Mouse (Mus musculus): ENCODE data around the gene Ckm. TPM values are rescaled to one million over a fixed set of nuclear protein-coding genes. Genes with fewer than 3 reads are reported as not detected.

The Ckm gene
- polyA plus RNA-seq, 1 experiment from 2014 or later, result 42.1 TPM

DNA sequence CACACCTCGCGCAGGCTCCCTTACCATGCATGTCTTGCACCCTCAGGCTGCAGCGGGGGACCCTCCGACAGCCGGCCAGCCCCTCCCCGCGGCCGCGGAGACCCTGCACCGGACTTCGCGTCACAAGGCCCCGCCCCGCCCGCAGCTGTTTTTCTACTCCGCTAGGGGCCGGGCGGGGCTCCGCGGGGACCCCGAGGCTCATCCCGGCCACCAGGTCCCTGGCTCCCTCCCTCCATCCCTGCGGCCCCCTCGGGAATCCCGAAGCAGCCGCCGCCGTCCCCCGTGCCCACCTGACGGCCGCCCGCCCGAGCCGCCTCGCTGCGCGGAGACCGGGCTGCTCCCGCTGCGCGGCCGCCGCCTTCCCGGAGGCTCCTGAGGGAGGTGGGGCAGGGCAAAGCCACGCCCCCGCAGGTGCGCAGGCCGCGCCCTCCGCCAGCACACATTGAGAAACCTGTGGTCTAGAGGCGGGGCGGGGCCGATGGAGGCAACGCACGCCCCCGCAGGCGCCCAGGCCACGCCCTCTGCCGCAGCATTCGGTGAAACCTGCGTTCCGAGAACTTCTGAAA, 762 bp upstream of the Ckm start, which contains the start of gene Klc3:
Gene Klc3 (minus strand): TSS at position 374 of the 566 bp plus-strand sequence.
- H3K36me3 ChIP-seq (ENCODE audit: control insufficient read depth, insufficient read depth, low read length), result no peaks in the 10 kb centered on the region
- under 1% methylated on average over 56 of the region's 62 CpGs for WGBS
- H3K9ac ChIP-seq (ENCODE audit: low read length), result peak within 1 kb of the TSS; percentile 62
- H3K27ac ChIP-seq (replicated peaks), result no peak within 1 kb of the TSS
- no peaks in the 10 kb centered on the region; the same call in 1 of the 2 replicates for H3K27me3 ChIP-seq (ENCODE audit: control insufficient read depth, insufficient read depth, low read length)
- no peaks in the 10 kb centered on the region for H3K4me1 ChIP-seq (replicated peaks; ENCODE audit: control insufficient read depth, insufficient read depth)
- peak within 1 kb of the TSS; percentile 53 for H3K4me3 ChIP-seq (ENCODE audit: low read depth, low read length)
- TF ChIP-seq EP300 (optimal IDR thresholded peaks at IDR 0.05), result no peak
- no peak for TF ChIP-seq CTCF (IDR thresholded peaks at IDR 0.05; ENCODE audit: low read depth)
- ATAC-seq (ENCODE audit: low FRiP score, low TSS enrichment) (peak; percentile 84), DNase-seq (ENCODE audit: low spot score) (peak; percentile 92)
- no peaks in the 10 kb centered on the region for H3K9me3 ChIP-seq (ENCODE audit: control insufficient read depth, low read length)
- peak within 1 kb of the TSS; percentile 95 for H3K4me2 ChIP-seq (replicated peaks; ENCODE audit: low read depth)

DNA sequence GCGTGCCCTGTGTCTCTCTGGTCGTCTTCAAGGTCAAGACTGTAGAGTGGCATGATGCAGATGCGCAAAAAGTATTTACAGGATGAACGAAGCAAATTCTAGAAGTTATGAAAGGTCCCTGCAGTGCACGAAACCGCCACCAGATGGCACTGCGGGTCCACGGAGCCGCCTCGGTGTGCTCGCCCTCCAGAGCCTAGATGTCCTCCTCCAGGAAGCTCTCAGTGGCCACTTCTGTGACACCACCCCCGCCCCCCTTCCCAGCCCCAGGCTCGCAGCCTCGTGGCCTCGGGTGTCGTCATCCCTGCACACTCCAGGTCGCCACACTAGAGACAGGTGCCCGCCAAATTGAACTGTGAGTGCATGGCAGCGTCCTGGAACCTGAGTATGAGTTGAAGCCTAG, 841 bp downstream of the Ckm start:
- TF ChIP-seq EP300 (optimal IDR thresholded peaks at IDR 0.05) (no peak), CTCF (IDR thresholded peaks at IDR 0.05; ENCODE audit: low read depth) (peak; percentile 97)
- no peak overlapping the region for H3K27ac ChIP-seq (replicated peaks)
- H3K4me1 ChIP-seq (replicated peaks; ENCODE audit: control insufficient read depth, insufficient read depth), result no peaks in the 10 kb centered on the region
- no peak overlapping the region for H3K9ac ChIP-seq (ENCODE audit: low read length)
- H3K4me2 ChIP-seq (replicated peaks; ENCODE audit: low read depth), result peak overlapping the region; percentile 23; the same call in 1 of the 2 replicates
- no peaks in the 10 kb centered on the region for H3K36me3 ChIP-seq (ENCODE audit: control insufficient read depth, insufficient read depth, low read length)
- DNase-seq (ENCODE audit: low spot score), result peak; percentile 87
- ATAC-seq (ENCODE audit: low FRiP score, low TSS enrichment), result peak; percentile 43
- no peak overlapping the region for H3K4me3 ChIP-seq (ENCODE audit: low read depth, low read length)
- H3K9me3 ChIP-seq (ENCODE audit: control insufficient read depth, low read length), result no peaks in the 10 kb centered on the region
- 3% methylated on average over 19 of the region's 19 CpGs for WGBS
- H3K27me3 ChIP-seq (ENCODE audit: control insufficient read depth, insufficient read depth, low read length), result no peaks in the 10 kb centered on the region; the same call in 1 of the 2 replicates

DNA sequence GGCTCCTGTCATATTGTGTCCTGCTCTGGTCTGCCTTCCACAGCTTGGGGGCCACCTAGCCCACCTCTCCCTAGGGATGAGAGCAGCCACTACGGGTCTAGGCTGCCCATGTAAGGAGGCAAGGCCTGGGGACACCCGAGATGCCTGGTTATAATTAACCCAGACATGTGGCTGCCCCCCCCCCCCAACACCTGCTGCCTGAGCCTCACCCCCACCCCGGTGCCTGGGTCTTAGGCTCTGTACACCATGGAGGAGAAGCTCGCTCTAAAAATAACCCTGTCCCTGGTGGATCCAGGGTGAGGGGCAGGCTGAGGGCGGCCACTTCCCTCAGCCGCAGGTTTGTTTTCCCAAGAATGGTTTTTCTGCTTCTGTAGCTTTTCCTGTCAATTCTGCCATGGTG, 5.2 kb downstream of the Ckm start:
- Histone ChIP-seq H3K4me2 (replicated peaks; ENCODE audit: low read depth) (no peak overlapping the region), H3K9me3 (ENCODE audit: control insufficient read depth, low read length) (no peaks in the 10 kb centered on the region), H3K4me1 (replicated peaks; ENCODE audit: control insufficient read depth, insufficient read depth) (no peaks in the 10 kb centered on the region), H3K27me3 (ENCODE audit: control insufficient read depth, insufficient read depth, low read length) (no peaks in the 10 kb centered on the region; the same call in 1 of the 2 replicates), H3K27ac (replicated peaks) (no peak overlapping the region), H3K9ac (ENCODE audit: low read length) (no peak overlapping the region), H3K36me3 (ENCODE audit: control insufficient read depth, insufficient read depth, low read length) (no peaks in the 10 kb centered on the region), H3K4me3 (ENCODE audit: low read depth, low read length) (no peak overlapping the region)
- ATAC-seq (ENCODE audit: low FRiP score, low TSS enrichment) (no peak; the same call in 1 of the 2 replicates), DNase-seq (ENCODE audit: low spot score) (no peak)
- TF ChIP-seq CTCF (IDR thresholded peaks at IDR 0.05; ENCODE audit: low read depth) (no peak), EP300 (optimal IDR thresholded peaks at IDR 0.05) (no peak)
- WGBS, result 62% methylated on average over 6 of the region's 6 CpGs

DNA sequence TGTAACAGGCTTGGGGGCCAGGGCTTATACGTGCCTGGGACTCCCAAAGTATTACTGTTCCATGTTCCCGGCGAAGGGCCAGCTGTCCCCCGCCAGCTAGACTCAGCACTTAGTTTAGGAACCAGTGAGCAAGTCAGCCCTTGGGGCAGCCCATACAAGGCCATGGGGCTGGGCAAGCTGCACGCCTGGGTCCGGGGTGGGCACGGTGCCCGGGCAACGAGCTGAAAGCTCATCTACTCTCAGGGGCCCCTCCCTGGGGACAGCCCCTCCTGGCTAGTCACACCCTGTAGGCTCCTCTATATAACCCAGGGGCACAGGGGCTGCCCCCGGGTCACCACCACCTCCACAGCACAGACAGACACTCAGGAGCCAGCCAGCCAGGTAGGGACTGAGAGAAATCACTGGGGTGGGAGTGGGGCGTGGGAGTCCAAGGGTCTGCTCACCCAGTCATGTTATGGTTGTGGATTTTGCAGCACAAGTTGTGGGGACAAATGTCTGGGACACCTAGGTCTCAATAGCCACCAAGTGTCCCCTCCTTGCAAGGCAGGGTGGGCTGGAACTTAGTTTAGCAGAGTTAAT, 6.3 kb downstream of the Ckm start:
- Histone ChIP-seq H3K27ac (replicated peaks) (peak overlapping the region; percentile 24; the same call in 1 of the 2 replicates), H3K9me3 (ENCODE audit: control insufficient read depth, low read length) (no peaks in the 10 kb centered on the region), H3K4me3 (ENCODE audit: low read depth, low read length) (peak overlapping the region; percentile 8; the same call in 1 of the 2 replicates), H3K9ac (ENCODE audit: low read length) (no peak overlapping the region), H3K4me2 (replicated peaks; ENCODE audit: low read depth) (peak overlapping the region; percentile 27; the same call in 1 of the 2 replicates), H3K4me1 (replicated peaks; ENCODE audit: control insufficient read depth, insufficient read depth) (no peaks in the 10 kb centered on the region), H3K27me3 (ENCODE audit: control insufficient read depth, insufficient read depth, low read length) (no peaks in the 10 kb centered on the region; the same call in 1 of the 2 replicates), H3K36me3 (ENCODE audit: control insufficient read depth, insufficient read depth, low read length) (no peaks in the 10 kb centered on the region)
- no peak for DNase-seq (ENCODE audit: low spot score)
- peak; percentile 48; the same call in 1 of the 2 replicates for ATAC-seq (ENCODE audit: low FRiP score, low TSS enrichment)
- WGBS, result 68% methylated on average over 11 of the region's 11 CpGs
- TF ChIP-seq CTCF (IDR thresholded peaks at IDR 0.05; ENCODE audit: low read depth) (no peak), EP300 (optimal IDR thresholded peaks at IDR 0.05) (no peak)

DNA sequence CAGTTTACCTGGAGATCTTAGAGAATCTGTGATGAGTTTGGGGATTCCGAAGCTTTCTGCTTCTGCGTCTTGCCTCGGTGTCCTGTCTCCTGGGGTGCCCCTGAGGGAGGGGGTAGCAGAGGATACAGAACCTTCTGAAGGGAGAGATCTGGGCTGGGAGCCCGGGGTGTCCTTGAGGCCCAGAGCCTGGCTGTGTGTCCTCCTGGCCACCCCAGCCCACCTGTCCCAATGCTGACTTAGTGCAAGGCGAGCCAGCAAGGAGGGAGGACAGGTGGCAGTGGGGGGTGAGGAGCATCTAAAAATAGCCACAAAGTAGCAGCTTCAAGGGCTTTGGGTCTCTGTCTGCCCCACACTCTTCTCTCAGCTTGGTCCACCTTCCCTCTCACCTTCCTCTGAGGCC, 7.2 kb downstream of the Ckm start:
- Histone ChIP-seq H3K4me1 (replicated peaks; ENCODE audit: control insufficient read depth, insufficient read depth) (no peaks in the 10 kb centered on the region), H3K9ac (ENCODE audit: low read length) (no peak overlapping the region), H3K27me3 (ENCODE audit: control insufficient read depth, insufficient read depth, low read length) (no peaks in the 10 kb centered on the region; the same call in 1 of the 2 replicates), H3K9me3 (ENCODE audit: control insufficient read depth, low read length) (no peaks in the 10 kb centered on the region), H3K36me3 (ENCODE audit: control insufficient read depth, insufficient read depth, low read length) (no peaks in the 10 kb centered on the region), H3K4me3 (ENCODE audit: low read depth, low read length) (no peak overlapping the region), H3K27ac (replicated peaks) (no peak overlapping the region), H3K4me2 (replicated peaks; ENCODE audit: low read depth) (no peak overlapping the region)
- 67% methylated on average over 5 of the region's 5 CpGs for WGBS
- DNase-seq (ENCODE audit: low spot score) (no peak), ATAC-seq (ENCODE audit: low FRiP score, low TSS enrichment) (no peak)
- TF ChIP-seq EP300 (optimal IDR thresholded peaks at IDR 0.05) (no peak), CTCF (IDR thresholded peaks at IDR 0.05; ENCODE audit: low read depth) (no peak)

DNA sequence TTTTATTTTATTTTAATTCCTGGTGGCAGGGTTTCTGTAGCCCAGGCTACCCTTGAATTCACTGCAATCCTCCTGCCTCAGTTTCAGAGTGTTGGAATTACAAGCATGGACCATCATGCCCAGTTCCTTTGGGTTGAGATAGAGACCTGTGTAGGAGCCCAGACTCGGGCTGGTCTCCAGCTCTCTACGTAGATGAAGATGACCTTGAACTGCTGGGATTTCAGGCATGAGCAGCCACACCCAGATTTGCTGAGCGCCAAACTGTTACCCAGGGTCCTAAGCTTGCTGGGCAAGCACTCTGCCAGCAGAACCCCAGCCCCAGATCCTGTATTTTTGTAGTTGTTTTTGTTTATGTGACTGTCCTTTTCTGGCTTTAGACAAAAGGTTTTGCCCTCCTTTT, 8.9 kb downstream of the Ckm start:
- no peak for DNase-seq (ENCODE audit: low spot score)
- Histone ChIP-seq H3K4me3 (ENCODE audit: low read depth, low read length) (no peak overlapping the region), H3K9me3 (ENCODE audit: control insufficient read depth, low read length) (no peaks in the 10 kb centered on the region), H3K4me2 (replicated peaks; ENCODE audit: low read depth) (no peak overlapping the region), H3K36me3 (ENCODE audit: control insufficient read depth, insufficient read depth, low read length) (no peaks in the 10 kb centered on the region), H3K27ac (replicated peaks) (no peak overlapping the region), H3K4me1 (replicated peaks; ENCODE audit: control insufficient read depth, insufficient read depth) (no peaks in the 10 kb centered on the region), H3K27me3 (ENCODE audit: control insufficient read depth, insufficient read depth, low read length) (no peaks in the 10 kb centered on the region; the same call in 1 of the 2 replicates), H3K9ac (ENCODE audit: low read length) (no peak overlapping the region)
- WGBS, result 66% methylated on average over 3 of the region's 3 CpGs
- no peak for ATAC-seq (ENCODE audit: low FRiP score, low TSS enrichment)
- TF ChIP-seq EP300 (optimal IDR thresholded peaks at IDR 0.05), result no peak
- TF ChIP-seq CTCF (IDR thresholded peaks at IDR 0.05; ENCODE audit: low read depth), result no peak

All from stomach, postnatal 0 days (tissue).